8 mouse cellular contexts compared by ENCODE assay signal in genomic region chr5:80508672-80509071, GRCm38 (mm10).
A peak's percentile ranks its signal among the peaks of the same experiment; 100 is the strongest.
DNase-seq lines count a peak whose midpoint lies in the region; ATAC-seq and TF ChIP-seq lines count a peak whose summit lies in the region.

No protein-coding gene starts in this region.

- ATAC-seq in lung, embryonic 14.5 days (ENCODE audit: insufficient read depth) = no peak
- peak; percentile 71; the same call in 1 of the 2 replicates for ATAC-seq in neural tube, embryonic 14.5 days (ENCODE audit: low read depth)
- ATAC-seq in erythroid progenitor cell, adult 5-6 weeks (replicated peaks; ENCODE audit: low FRiP score, poor library complexity, severe bottlenecking) = no peak

- DNase-seq in lung, embryonic 14.5 days = peak; percentile 83
- no peak for DNase-seq in lung, postnatal 25 days (ENCODE audit: low spot score)
- peak; percentile 89 for DNase-seq in brain, embryonic 14.5 days (ENCODE audit: low read depth)
- DNase-seq in fibroblast of lung, adult 2 months (ENCODE audit: low read depth) = peak; percentile 13
- peak; percentile 25 to 50 for DNase-seq in layer of hippocampus, adult 8-10 months (ENCODE audit: low spot score in 2 of 2)
- DNase-seq in thymus, postnatal 10 days (ENCODE audit: low spot score in 2 of 2) = no peak

- no peak for TF ChIP-seq POLR2A in brain, embryonic 14.5 days (IDR thresholded peaks at IDR 0.05; ENCODE audit: borderline replicate concordance, extremely low read depth, insufficient read depth, insufficient read length, poor library complexity, severe bottlenecking)

- H3K4me2 ChIP-seq in lung, embryonic 14.5 days = no peak overlapping the region
- no peak overlapping the region for H3K4me2 ChIP-seq in neural tube, embryonic 14.5 days (ENCODE audit: low read depth, low read length)

- no peak overlapping the region for H3K9ac ChIP-seq in lung, embryonic 14.5 days
- H3K9ac ChIP-seq in neural tube, embryonic 14.5 days (replicated peaks; ENCODE audit: low read depth, low read length) = no peak overlapping the region

- no peak overlapping the region for H3K27ac ChIP-seq in lung, embryonic 14.5 days (ENCODE audit: low read depth)
- no peak overlapping the region for H3K27ac ChIP-seq in neural tube, embryonic 14.5 days (ENCODE audit: low read depth, low read length)

- no peaks in the 10 kb centered on the region for H3K4me1 ChIP-seq in lung, embryonic 14.5 days (ENCODE audit: insufficient read depth)
- H3K4me1 ChIP-seq in neural tube, embryonic 14.5 days (ENCODE audit: control insufficient read depth, insufficient read depth, low read length) = no peaks in the 10 kb centered on the region

- no peak overlapping the region for H3K4me3 ChIP-seq in lung, embryonic 14.5 days (ENCODE audit: low read depth, low read length)
- no peak overlapping the region for H3K4me3 ChIP-seq in neural tube, embryonic 14.5 days (ENCODE audit: low read depth, low read length)

- H3K27me3 ChIP-seq in lung, embryonic 14.5 days (ENCODE audit: insufficient read depth, low read length) = no peaks in the 10 kb centered on the region
- no peaks in the 10 kb centered on the region for H3K27me3 ChIP-seq in neural tube, embryonic 14.5 days (ENCODE audit: control insufficient read depth, insufficient read depth, low read length)

- TF ChIP-seq CTCF in lung, embryonic 14.5 days (IDR thresholded peaks at IDR 0.05; ENCODE audit: low read depth) = peak; percentile 67
- peak; percentile 70 for TF ChIP-seq CTCF in brain, embryonic 14.5 days (IDR thresholded peaks at IDR 0.05; ENCODE audit: borderline replicate concordance, extremely low read depth, insufficient read depth, insufficient read length)

- no peaks in the 10 kb centered on the region for H3K9me3 ChIP-seq in lung, embryonic 14.5 days (ENCODE audit: low read depth, low read length)
- no peaks in the 10 kb centered on the region for H3K9me3 ChIP-seq in neural tube, embryonic 14.5 days (ENCODE audit: control insufficient read depth, low read length)

- H3K36me3 ChIP-seq in lung, embryonic 14.5 days (ENCODE audit: insufficient read depth) = no peaks in the 10 kb centered on the region
- no peaks in the 10 kb centered on the region for H3K36me3 ChIP-seq in neural tube, embryonic 14.5 days (ENCODE audit: control insufficient read depth, insufficient read depth, low read length)

- 27% methylated on average over 2 of the region's 2 CpGs for WGBS in lung, embryonic 14.5 days
- 34% methylated on average over 2 of the region's 2 CpGs for WGBS in neural tube, embryonic 14.5 days

Comparison
In these comparisons a context has a peak if more than half of its experiments do, and no peak if none do; other contexts are left out.
1. DNase-seq: peak in lung, embryonic 14.5 days (single experiment), brain, embryonic 14.5 days (single experiment), fibroblast of lung, adult 2 months (single experiment) and layer of hippocampus, adult 8-10 months (2 of 2); none in lung, postnatal 25 days (single experiment) and thymus, postnatal 10 days (0 of 2).